Mouse (Mus musculus) induced T-regulatory cell, adult 2 months (primary cell): Measurements from ENCODE around the gene Dapk3.

Experiments
- DNase-seq: peaks from one replicate; pipeline ENCODE4 v3.0.0-alpha.2; 2012; ENCODE audit warnings: low read depth

The Dapk3 gene

GRCm38 (mm10) chr10:81178927-81179326 is 3.9 kb upstream of the Dapk3 start:
- DNase-seq: no peak

GRCm38 (mm10) chr10:81179451-81180342 is 3.1 kb upstream of the Dapk3 start:
- peak; percentile 35 for DNase-seq

- peak; percentile 31 for DNase-seq
Observed at GRCm38 (mm10) chr10:81180946-81181345, 1.9 kb upstream of the Dapk3 start.

GRCm38 (mm10) chr10:81181860-81182259 is 945 bp upstream of the Dapk3 start:
- peak; percentile 37 for DNase-seq

GRCm38 (mm10) chr10:81183805-81184204 is 1.0 kb downstream of the Dapk3 start, which contains the start of gene 4930442H23Rik:
4930442H23Rik (minus strand) TSS chr10:81183849.
- DNase-seq: no peak

GRCm38 (mm10) chr10:81184765-81185164 is 2.0 kb downstream of the Dapk3 start:
- DNase-seq: no peak

- DNase-seq: no peak
Observed at GRCm38 (mm10) chr10:81187161-81187560, 4.4 kb downstream of the Dapk3 start.

GRCm38 (mm10) chr10:81189821-81190220 is 7.0 kb downstream of the Dapk3 start:
- no peak for DNase-seq

- peak; percentile 66 for DNase-seq
Observed at GRCm38 (mm10) chr10:81190236-81190911, 7.6 kb downstream of the Dapk3 start.

GRCm38 (mm10) chr10:81190912-81191321 is 8.1 kb downstream of the Dapk3 start:
- DNase-seq: peak; percentile 54

GRCm38 (mm10) chr10:81191342-81191982 is 8.7 kb downstream of the Dapk3 start:
- no peak for DNase-seq

GRCm38 (mm10) chr10:81192270-81192967 is 9.6 kb downstream of the Dapk3 start:
- DNase-seq: peak; percentile 93

GRCm38 (mm10) chr10:81192968-81193501 is 10.2 kb downstream of the Dapk3 start:
- DNase-seq: no peak

GRCm38 (mm10) chr10:81193991-81194774 is 11.4 kb downstream of the Dapk3 start:
- DNase-seq: peak; percentile 85

- DNase-seq: peak; percentile 44
Observed at GRCm38 (mm10) chr10:81195300-81195699, 12.5 kb downstream of the Dapk3 start.

GRCm38 (mm10) chr10:81196470-81197065 is 13.8 kb downstream of the Dapk3 start:
- DNase-seq: no peak

GRCm38 (mm10) chr10:81197305-81197704 is 14.5 kb downstream of the Dapk3 start:
- DNase-seq: no peak

GRCm38 (mm10) chr10:81198230-81198629 is 15.4 kb downstream of the Dapk3 start:
- DNase-seq: peak; percentile 92

- DNase-seq: no peak
Observed at GRCm38 (mm10) chr10:81198990-81199389, 16.2 kb downstream of the Dapk3 start.

GRCm38 (mm10) chr10:81200141-81200540 is 17.3 kb downstream of the Dapk3 start:
- no peak for DNase-seq
